Mouse (Mus musculus): ENCODE data around the gene Theg. TPM values are rescaled to one million over a fixed set of nuclear protein-coding genes. Genes with fewer than 3 reads are reported as not detected.

The Theg gene
- polyA plus RNA-seq, 1 experiment, result not detected

DNA sequence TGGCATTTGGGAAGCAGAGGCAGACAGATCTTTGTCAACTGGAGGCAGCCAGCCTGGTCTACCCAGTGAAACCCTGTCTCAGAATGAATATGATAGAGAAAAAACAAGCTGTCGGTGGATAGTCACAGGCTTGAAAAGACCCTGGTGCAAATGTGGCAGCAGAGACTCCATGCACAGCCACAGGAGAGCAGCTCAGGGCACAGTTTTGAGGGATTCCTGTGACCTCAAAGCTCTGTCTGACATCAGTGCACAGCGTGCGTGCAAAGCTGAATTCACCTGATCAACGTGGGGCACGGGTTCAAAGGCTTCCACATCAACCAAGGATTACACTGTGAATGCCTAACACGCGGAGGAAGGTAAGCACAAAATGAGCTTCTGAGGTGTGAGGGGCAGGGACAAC lies 6.8 kb downstream of the Theg start:
- TF ChIP-seq CTCF (IDR thresholded peaks at IDR 0.05; ENCODE audit: borderline replicate concordance, insufficient read depth, low read depth, low read length) (no peak), POLR2A (IDR thresholded peaks at IDR 0.05; ENCODE audit: borderline replicate concordance, insufficient read depth, low read length) (no peak)
- Histone ChIP-seq H3K4me3 (replicated peaks; ENCODE audit: insufficient read depth, low read depth, low read length) (no peak overlapping the region), H3K27me3 (ENCODE audit: control insufficient read depth, insufficient read depth, low read length) (no peaks in the 10 kb centered on the region), H3K4me1 (ENCODE audit: control insufficient read depth, insufficient read depth, low read length) (no peaks in the 10 kb centered on the region), H3K27ac (ENCODE audit: insufficient read depth, low read length) (no peak overlapping the region)
- 71% methylated on average over 7 of the region's 7 CpGs for whole genome bisulfite sequencing
- DNase-seq, result no peak

DNA sequence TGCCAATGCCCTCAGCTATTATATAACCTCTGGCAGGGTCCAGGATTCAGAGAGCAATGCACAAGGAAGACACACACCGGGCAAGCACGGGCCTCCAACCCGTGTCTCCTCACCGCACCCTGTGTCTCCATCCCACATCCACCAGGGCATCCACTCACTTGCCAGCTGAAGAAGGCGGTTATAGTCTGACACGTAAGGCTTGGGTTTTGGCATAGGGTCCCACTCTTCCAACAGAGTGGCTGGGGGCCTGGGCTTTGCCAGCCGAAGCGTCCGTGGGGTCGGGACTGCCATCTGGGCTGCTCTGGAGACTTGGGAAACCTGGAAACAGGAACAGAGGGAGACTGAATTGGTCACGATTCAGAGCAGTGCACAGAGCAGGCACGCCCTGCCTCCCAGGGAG lies 7.3 kb downstream of the Theg start:
- Histone ChIP-seq H3K27ac (ENCODE audit: insufficient read depth, low read length) (no peak overlapping the region), H3K4me3 (replicated peaks; ENCODE audit: insufficient read depth, low read depth, low read length) (no peak overlapping the region), H3K27me3 (ENCODE audit: control insufficient read depth, insufficient read depth, low read length) (no peaks in the 10 kb centered on the region), H3K4me1 (ENCODE audit: control insufficient read depth, insufficient read depth, low read length) (no peaks in the 10 kb centered on the region)
- no peak for DNase-seq
- WGBS, result 18% methylated on average over 12 of the region's 12 CpGs
- TF ChIP-seq CTCF (IDR thresholded peaks at IDR 0.05; ENCODE audit: borderline replicate concordance, insufficient read depth, low read depth, low read length) (no peak), POLR2A (IDR thresholded peaks at IDR 0.05; ENCODE audit: borderline replicate concordance, insufficient read depth, low read length) (no peak)

DNA sequence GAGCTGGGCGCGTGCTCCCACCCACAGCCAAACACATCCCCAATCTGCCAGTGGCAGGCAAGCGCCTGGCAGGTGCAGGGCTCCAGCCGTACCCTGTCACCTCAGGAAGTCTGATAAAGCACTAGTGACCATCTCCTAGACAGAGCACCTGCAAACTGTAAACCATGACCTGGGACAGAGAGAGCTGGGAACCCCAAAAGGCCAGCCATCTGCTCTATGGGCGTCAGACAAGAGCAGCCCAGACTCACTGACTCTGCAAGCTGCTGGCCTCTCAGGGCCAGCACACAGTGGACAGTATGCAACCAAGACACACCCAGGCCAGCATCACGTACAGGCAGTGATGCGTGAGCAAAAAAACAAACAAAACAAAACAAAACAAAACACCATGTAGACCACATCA lies 8.2 kb downstream of the Theg start:
- no peak for DNase-seq
- Histone ChIP-seq H3K27me3 (ENCODE audit: control insufficient read depth, insufficient read depth, low read length) (no peaks in the 10 kb centered on the region), H3K4me1 (ENCODE audit: control insufficient read depth, insufficient read depth, low read length) (no peaks in the 10 kb centered on the region), H3K4me3 (replicated peaks; ENCODE audit: insufficient read depth, low read depth, low read length) (no peak overlapping the region), H3K27ac (ENCODE audit: insufficient read depth, low read length) (no peak overlapping the region)
- 62% methylated on average over 7 of the region's 7 CpGs for WGBS
- TF ChIP-seq CTCF (IDR thresholded peaks at IDR 0.05; ENCODE audit: borderline replicate concordance, insufficient read depth, low read depth, low read length), result no peak

DNA sequence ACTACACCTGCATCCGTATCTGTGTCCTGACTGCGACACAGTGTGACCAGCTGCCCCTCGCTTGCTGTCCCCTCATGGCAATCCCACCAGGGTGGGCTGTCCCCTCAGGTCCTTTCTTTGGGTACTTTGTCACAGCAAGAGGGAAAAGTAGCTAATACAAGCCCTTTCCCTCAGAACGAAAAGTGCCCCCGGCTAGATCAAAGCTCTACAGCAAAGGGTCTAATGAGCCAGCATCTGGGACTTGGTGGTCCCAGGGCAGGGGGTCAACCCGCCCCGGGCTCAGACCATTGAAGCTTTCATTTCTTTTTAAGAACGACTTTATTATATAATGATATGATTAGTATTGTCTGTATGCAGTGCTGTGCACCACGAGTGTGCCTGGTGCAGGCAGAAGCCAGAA lies 8.9 kb downstream of the Theg start:
- H3K4me3 ChIP-seq (replicated peaks; ENCODE audit: insufficient read depth, low read depth, low read length), result no peak overlapping the region
- WGBS, result 49% methylated on average over 9 of the region's 9 CpGs

DNA sequence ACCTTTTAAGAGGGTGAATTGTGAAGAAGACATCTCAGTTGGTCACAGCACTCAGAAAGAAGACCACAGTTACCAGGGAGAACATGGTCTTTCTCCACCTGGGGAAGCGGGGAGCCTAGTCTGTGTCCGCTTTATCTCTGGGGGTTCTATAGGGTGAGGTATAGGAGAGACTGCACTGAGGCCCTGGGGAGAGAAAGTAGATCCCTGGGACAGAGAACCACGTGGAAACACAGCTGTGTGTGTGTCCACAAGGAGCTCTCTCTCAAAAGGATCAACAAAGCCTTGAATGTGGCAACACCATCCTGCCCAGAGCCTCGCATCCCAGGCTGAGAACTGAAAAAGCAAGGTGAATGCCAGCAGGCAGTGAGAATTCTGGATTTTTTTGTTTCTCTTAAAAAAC lies 9.8 kb downstream of the Theg start:
- no peak overlapping the region for H3K4me3 ChIP-seq (replicated peaks; ENCODE audit: insufficient read depth, low read depth, low read length)
- H3K4me1 ChIP-seq (ENCODE audit: control insufficient read depth, insufficient read depth, low read length), result no peaks in the 10 kb centered on the region
- TF ChIP-seq CTCF (IDR thresholded peaks at IDR 0.05; ENCODE audit: borderline replicate concordance, insufficient read depth, low read depth, low read length) (no peak), POLR2A (IDR thresholded peaks at IDR 0.05; ENCODE audit: borderline replicate concordance, insufficient read depth, low read length) (no peak)
- DNase-seq, result no peak
- no peak overlapping the region for H3K27ac ChIP-seq (ENCODE audit: insufficient read depth, low read length)
- no peaks in the 10 kb centered on the region for H3K27me3 ChIP-seq (ENCODE audit: control insufficient read depth, insufficient read depth, low read length)
- 77% methylated on average over 4 of the region's 4 CpGs for WGBS

More for the DNA sequence above, 8.9 kb downstream of the Theg start:
- Histone ChIP-seq H3K27ac (ENCODE audit: insufficient read depth, low read length) (no peak overlapping the region), H3K27me3 (ENCODE audit: control insufficient read depth, insufficient read depth, low read length) (no peaks in the 10 kb centered on the region), H3K4me1 (ENCODE audit: control insufficient read depth, insufficient read depth, low read length) (no peaks in the 10 kb centered on the region)
- DNase-seq, result no peak
- TF ChIP-seq CTCF (IDR thresholded peaks at IDR 0.05; ENCODE audit: borderline replicate concordance, insufficient read depth, low read depth, low read length) (no peak), POLR2A (IDR thresholded peaks at IDR 0.05; ENCODE audit: borderline replicate concordance, insufficient read depth, low read length) (no peak)

DNA sequence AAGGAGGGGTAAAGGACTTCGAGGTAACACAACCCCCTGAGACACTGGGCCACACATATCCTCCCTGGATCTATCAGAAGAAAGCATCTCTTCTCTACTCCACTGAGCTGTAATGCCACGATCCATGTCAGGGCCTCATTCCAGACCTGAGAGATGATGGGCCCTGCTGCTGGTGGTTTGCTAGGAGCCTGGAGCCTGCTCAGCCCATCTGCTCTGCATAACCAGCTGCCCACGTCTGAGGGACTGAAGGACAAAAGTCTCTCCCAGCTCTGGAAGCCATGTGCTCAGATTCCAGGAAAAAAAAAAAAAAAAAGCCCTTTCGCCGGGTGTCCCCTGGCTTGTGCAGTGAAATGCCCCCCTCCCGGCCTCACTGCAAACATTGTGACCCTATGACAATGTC lies 11.4 kb downstream of the Theg start:
- H3K27ac ChIP-seq (ENCODE audit: insufficient read depth, low read length), result no peak overlapping the region
- WGBS, result 43% methylated on average over 6 of the region's 6 CpGs

DNA sequence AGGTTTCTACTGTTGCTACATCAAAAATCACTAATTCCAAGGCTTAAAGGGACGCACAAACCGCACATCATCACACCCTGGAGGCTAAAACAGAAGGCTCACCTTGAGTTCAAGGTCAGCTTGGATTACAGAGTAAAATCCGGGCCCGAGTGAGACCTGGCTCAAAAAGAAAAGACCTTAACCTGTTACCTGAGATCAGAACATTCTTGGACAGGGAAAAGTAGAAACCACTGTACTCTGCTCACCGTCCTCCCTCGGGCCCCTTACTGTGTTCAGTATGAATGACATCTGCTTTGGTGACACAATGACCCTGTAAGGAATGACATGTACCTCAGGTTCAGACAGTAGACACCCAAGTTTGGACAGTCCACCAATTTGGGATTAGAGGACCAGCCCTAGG lies 12.3 kb downstream of the Theg start:
- WGBS, result 88% methylated on average over 6 of the region's 6 CpGs
- Histone ChIP-seq H3K4me1 (ENCODE audit: control insufficient read depth, insufficient read depth, low read length) (no peaks in the 10 kb centered on the region), H3K27me3 (ENCODE audit: control insufficient read depth, insufficient read depth, low read length) (no peaks in the 10 kb centered on the region), H3K4me3 (replicated peaks; ENCODE audit: insufficient read depth, low read depth, low read length) (no peak overlapping the region), H3K27ac (ENCODE audit: insufficient read depth, low read length) (no peak overlapping the region)
- no peak for TF ChIP-seq CTCF (IDR thresholded peaks at IDR 0.05; ENCODE audit: borderline replicate concordance, insufficient read depth, low read depth, low read length)
- no peak for TF ChIP-seq POLR2A (IDR thresholded peaks at IDR 0.05; ENCODE audit: borderline replicate concordance, insufficient read depth, low read length)
- no peak for DNase-seq

More for the DNA sequence above, 11.4 kb downstream of the Theg start:
- no peaks in the 10 kb centered on the region for H3K4me1 ChIP-seq (ENCODE audit: control insufficient read depth, insufficient read depth, low read length)
- TF ChIP-seq POLR2A (IDR thresholded peaks at IDR 0.05; ENCODE audit: borderline replicate concordance, insufficient read depth, low read length) (no peak), CTCF (IDR thresholded peaks at IDR 0.05; ENCODE audit: borderline replicate concordance, insufficient read depth, low read depth, low read length) (no peak)
- H3K27me3 ChIP-seq (ENCODE audit: control insufficient read depth, insufficient read depth, low read length), result no peaks in the 10 kb centered on the region
- DNase-seq, result no peak
- H3K4me3 ChIP-seq (replicated peaks; ENCODE audit: insufficient read depth, low read depth, low read length), result no peak overlapping the region

DNA sequence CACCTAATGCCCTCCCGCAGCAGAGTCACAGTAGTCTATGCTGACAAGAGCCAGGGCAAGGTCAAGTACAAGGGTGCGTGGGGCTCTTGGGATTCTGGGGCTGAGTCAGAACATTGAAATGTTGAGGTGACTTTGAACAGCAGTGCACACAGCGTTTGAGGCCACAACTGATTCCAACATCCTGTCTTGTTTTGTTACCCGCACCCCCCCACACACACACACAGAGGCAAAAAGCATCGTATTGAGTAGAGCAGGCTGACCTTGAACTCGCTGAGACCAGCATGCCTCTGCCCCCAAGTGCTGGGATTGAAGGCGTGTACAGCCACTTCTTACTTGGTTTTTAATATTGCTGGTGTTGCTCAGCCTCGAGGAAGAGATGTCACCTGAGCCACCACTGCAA lies 12.8 kb downstream of the Theg start:
- no peak for TF ChIP-seq POLR2A (IDR thresholded peaks at IDR 0.05; ENCODE audit: borderline replicate concordance, insufficient read depth, low read length)
- no peak for TF ChIP-seq CTCF (IDR thresholded peaks at IDR 0.05; ENCODE audit: borderline replicate concordance, insufficient read depth, low read depth, low read length)
- H3K4me1 ChIP-seq (ENCODE audit: control insufficient read depth, insufficient read depth, low read length), result no peaks in the 10 kb centered on the region
- no peak overlapping the region for H3K27ac ChIP-seq (ENCODE audit: insufficient read depth, low read length)
- no peak overlapping the region for H3K4me3 ChIP-seq (replicated peaks; ENCODE audit: insufficient read depth, low read depth, low read length)
- no peaks in the 10 kb centered on the region for H3K27me3 ChIP-seq (ENCODE audit: control insufficient read depth, insufficient read depth, low read length)
- WGBS, result 86% methylated on average over 8 of the region's 8 CpGs
- DNase-seq, result no peak
